Mouse (Mus musculus): Measurements from ENCODE around the gene Pcmt1. TPM values are rescaled to one million over a fixed set of nuclear protein-coding genes. Genes with fewer than 3 reads are reported as not detected.

The Pcmt1 gene
- 21.0 and 24.1 TPM in 2 replicates for polyA plus RNA-seq (2012; rRNA removed)

DNA sequence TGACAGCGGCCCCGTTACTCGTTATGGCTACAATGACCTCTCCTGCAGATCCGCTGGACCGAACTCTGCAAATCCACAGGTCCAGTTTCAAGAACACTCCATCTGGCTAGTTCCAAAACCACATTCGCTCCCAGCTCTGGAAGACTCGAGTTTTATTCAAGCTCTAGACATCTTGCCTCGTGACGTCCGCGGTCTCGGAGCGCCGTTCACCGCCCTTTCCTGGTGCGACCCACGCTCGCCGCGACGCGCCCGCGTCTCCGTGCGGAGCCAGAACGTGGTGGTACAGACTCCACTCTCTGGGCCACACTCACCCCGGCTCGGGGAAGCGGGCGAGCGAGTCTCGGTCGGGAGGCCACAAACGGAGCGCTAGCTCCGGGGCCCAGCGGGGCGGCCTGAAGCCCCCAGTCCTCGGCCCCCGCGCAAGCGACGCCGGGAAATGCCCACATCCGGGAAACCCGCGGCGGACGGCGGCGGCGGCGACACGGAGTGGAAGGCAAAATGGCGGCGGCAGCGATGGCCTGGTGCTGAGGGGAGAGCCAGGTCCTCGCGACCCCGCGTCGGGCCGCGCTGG, at the start of gene Pcmt1, which contains the start of gene Lats1:
TSS of gene Pcmt1 (minus strand) at position 406 of the 571 bp plus-strand sequence.
TSS of gene Lats1 (plus strand) at position 484 of the 571 bp plus-strand sequence.

GRCm38 (mm10) chr10:7725751-7726500, 45.0 kb upstream of the Pcmt1 start, which contains the start of gene Katna1:
Katna1 (plus strand) TSS chr10:7726000.

GRCm38 (mm10) chr10:7667342-7667802, 13.6 kb downstream of the Pcmt1 start, which contains the start of gene Nup43:
Nup43 (plus strand) TSS chr10:7667503.

DNA sequence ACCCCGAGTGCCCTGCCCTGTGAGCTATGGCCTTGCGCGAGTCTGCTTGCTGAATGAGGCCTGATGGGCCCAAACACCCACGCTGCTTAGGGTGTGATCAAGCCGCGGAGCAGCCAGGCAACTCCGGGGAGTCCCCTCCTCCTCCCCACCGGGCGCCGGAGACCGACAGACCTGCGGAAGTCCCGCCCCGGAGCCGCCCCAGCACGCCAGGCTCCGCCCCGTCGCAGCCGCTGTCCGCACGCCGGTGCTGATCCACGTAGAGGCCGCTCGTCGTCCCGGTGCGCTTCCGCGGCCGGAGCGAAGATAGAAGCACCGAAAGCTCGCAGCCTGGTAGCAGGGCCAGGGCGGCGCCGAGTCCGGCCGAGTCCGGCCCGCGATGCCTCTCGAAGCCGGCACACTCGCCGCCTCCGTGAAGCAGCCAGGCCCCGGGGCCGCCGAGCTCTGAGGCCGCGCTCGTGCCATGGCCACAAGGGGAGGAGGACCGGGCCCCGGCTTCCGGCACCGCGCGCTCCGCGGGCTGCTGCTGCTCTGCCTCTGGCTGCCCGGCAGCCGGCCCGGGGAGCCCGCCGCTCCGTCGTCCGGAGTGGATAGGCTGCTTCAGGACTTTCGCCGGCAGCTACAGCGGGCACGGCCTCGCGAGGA, 91.2 kb downstream of the Pcmt1 start, which contains the start of gene Lrp11:
TSS of gene Lrp11 (plus strand) at position 209 of the 642 bp plus-strand sequence.

Other genes starting within 250 kb of the Pcmt1 start
- gene Ulbp1, start 207.5 kb downstream of the Pcmt1 start, polyA plus RNA-seq (2012; rRNA removed), result 0.60 and 1.2 TPM in 2 replicates
- gene Lrp11, start 91.3 kb downstream of the Pcmt1 start, polyA plus RNA-seq (2012; rRNA removed), result 9.0 and 10.5 TPM in 2 replicates
- 2.9 and 4.1 TPM in 2 replicates for gene Nup43, start 13.6 kb downstream of the Pcmt1 start, polyA plus RNA-seq (2012; rRNA removed)
- gene Lats1, start 78 bp upstream of the Pcmt1 start, polyA plus RNA-seq (2012; rRNA removed), result 8.4 and 9.3 TPM in 2 replicates
- gene Katna1, start 44.9 kb upstream of the Pcmt1 start, polyA plus RNA-seq (2012; rRNA removed), result 1.4 and 2.1 TPM in 2 replicates
- 34.2 and 43.5 TPM in 2 replicates for gene Ginm1, start 111.7 kb upstream of the Pcmt1 start, polyA plus RNA-seq (2012; rRNA removed)
- gene Ppil4, start 111.8 kb upstream of the Pcmt1 start, polyA plus RNA-seq (2012; rRNA removed), result 3.6 and 4.4 TPM in 2 replicates
- 6.1 and 6.2 TPM in 2 replicates for gene Zc3h12d, start 151.3 kb upstream of the Pcmt1 start, polyA plus RNA-seq (2012; rRNA removed)

Data from colon, adult 2 months (tissue).